Mouse (Mus musculus) lung, adult 2 months (tissue): ENCODE results near the gene Rpn2.

Experiments
- CTCF ChIP-seq: fragments of 200-500 bp; IDR thresholded peaks from 2 replicates; pipeline ENCODE4 v1.5.1; 2011; ENCODE audit warnings: mild to moderate bottlenecking, low read length, control low read depth; ENCODE audit not compliant: insufficient read depth
- POLR2A ChIP-seq: fragments of 200-500 bp; IDR thresholded peaks from 2 replicates; pipeline ENCODE4 v1.6.1; 2011; ENCODE audit warnings: low read depth, mild to moderate bottlenecking, control low read depth, low read length, borderline replicate concordance; ENCODE audit errors: extremely low read depth

DNA sequence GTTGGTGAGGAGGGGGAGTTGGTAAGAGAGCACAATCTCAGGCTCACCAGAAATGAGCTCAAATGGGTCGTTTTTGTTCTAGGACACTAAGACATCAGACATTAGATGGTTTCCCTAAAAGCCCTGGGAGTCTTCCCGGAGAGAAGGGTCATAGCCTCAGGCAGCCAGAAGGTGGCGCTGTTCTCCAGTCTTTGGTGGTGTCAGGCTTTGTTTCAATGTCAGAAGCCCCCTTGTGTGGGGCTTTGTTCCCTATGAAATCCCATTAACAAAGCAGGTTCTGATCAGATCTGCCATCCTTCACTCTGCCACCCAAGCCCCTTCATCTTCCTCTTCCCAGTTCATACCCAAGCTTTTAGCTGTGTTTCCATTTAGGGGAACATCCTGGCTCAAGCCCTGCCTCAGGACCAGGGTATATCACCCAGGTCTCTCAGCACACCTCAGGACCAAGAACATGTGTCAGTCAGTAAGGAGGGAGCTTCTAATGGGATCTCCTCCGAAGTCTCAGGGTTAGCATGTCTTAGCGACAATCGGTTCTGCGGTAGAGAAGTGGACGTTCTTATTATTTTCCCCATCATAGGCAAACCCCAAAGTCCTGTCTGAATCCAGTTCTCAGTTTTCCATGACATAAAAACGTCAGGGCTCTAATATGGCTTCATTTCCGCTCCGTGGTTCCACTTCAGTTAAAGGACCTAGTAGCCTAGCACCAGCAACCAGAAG is 62.9 kb downstream of the Rpn2 start:
- TF ChIP-seq POLR2A: no peak
- peak; percentile 95 for TF ChIP-seq CTCF
